Mouse (Mus musculus) kidney, postnatal 10 days (tissue): ENCODE results near the gene Zfp955b.
"Not testable (repeated sequence)": the region's sequence is repeated elsewhere in the genome, so short reads cannot be mapped to it uniquely, and the experiment has no call there.

Source experiments
- DNase-seq: peaks from one replicate; pipeline ENCODE4 v3.0.0; 2021; ENCODE audit warnings: mixed read lengths

Gene Zfp955b

GRCm38 (mm10) chr17:33289039-33289875 lies at the start of gene Zfp955b:
Gene Zfp955b (plus strand): TSS chr17:33289544.
- not testable (repeated sequence) for DNase-seq

GRCm38 (mm10) chr17:33254530-33255318 lies 34.6 kb upstream of the Zfp955b start, which contains the start of gene Zfp955a:
Gene Zfp955a (minus strand): TSS chr17:33255145.
- not testable (repeated sequence) for DNase-seq

GRCm38 (mm10) chr17:33255319-33255657 lies 34.1 kb upstream of the Zfp955b start:
- not testable (repeated sequence) for DNase-seq

GRCm38 (mm10) chr17:33264376-33264775 lies 25.0 kb upstream of the Zfp955b start, which contains the start of gene Olfr63:
Gene Olfr63 (plus strand): TSS chr17:33264676.
- no peak for DNase-seq

GRCm38 (mm10) chr17:33268907-33269306 lies 20.4 kb upstream of the Zfp955b start:
- DNase-seq, result no peak

GRCm38 (mm10) chr17:33289876-33290149 lies 469 bp downstream of the Zfp955b start:
- not testable (repeated sequence) for DNase-seq

- no peak for DNase-seq
Measured at GRCm38 (mm10) chr17:33352981-33353380, 63.6 kb downstream of the Zfp955b start.
